Mouse (Mus musculus): ENCODE measurements around the gene Tnfaip8l2. TPM values are rescaled to one million over a fixed set of nuclear protein-coding genes. Genes with fewer than 3 reads are reported as not detected.

Tnfaip8l2 gene
- total RNA-seq (2014; rRNA removed; ENCODE audit: low replicate concordance) = 0.27 and 5.4 TPM in 2 replicates
- 2.7 and 2.8 TPM in 2 replicates for polyA plus RNA-seq (2015; fragmentation: Nextera tagmentation; extraction: Ambion mirVana)

DNA sequence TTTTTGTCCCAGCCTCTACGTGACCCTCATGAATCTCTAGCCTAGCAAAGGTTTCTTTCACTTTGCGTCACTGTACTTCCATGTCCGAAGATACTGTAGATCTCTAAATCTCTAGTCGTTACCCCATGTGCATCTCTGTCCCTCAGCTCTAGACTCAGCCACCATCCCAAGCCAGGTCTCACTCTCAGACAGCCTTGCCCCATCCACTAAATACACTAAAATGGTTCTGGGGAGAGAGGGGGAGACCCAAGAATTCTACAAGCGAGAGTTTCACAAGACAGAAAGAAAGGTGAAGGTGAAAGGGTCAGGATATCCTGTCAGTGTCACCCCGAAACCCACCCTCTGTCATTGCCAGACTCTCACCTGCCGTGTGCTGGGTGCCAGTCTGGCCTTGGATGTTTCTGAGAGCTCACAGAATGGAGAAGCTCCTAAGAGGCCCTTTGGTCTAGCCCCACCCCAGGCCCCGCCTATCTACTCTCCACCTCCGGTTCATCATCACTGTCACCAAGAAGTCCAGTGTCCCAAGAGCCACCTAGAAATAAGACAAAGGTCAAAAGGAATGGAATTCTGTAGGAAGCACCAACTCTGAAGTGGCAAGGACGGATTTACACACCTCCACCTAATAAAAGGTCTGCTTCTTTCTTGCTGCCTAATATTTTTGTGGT, at the start of gene Tnfaip8l2:
Gene Tnfaip8l2, minus strand, starts transcription at position 409 of the 665 bp plus-strand sequence.
- H3K27ac ChIP-seq (ENCODE audit: low read depth) = peak within 1 kb of the TSS; percentile 48; the same call in 1 of the 2 replicates

DNA sequence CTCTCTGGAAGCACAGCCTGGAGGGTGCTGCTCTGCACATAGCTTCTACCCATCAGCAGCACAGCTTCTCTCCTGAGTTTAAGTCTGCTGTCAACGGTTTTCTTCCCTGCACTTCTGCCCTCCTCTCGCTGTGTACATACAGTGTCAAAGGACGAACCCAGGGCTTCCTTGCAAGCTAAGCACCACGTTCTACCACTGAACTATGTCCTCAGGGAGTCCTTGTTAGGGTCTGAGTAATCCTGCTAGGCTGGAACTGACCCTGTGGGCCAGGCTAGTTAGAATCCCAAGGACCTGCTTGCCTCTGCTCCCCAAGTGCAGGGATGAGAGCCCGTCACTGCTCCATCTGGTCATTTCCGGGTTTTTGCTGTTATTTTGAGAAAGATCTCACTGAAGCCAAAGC, 44.7 kb upstream of the Tnfaip8l2 start:
- WGBS = 85% methylated on average over 6 of the region's 6 CpGs
- Histone ChIP-seq H3K4me2 (ENCODE audit: low read depth, low read length) (no peak overlapping the region), H3K27me3 (ENCODE audit: control insufficient read depth, insufficient read depth, low read length) (no peaks in the 10 kb centered on the region), H3K36me3 (replicated peaks; ENCODE audit: control insufficient read depth, insufficient read depth, low read length) (peaks cover 76% of the 10 kb centered on the region), H3K27ac (ENCODE audit: low read depth) (no peak overlapping the region), H3K9ac (replicated peaks; ENCODE audit: low read depth, low read length) (no peak overlapping the region), H3K4me3 (ENCODE audit: low read depth, low read length) (no peak overlapping the region), H3K4me1 (ENCODE audit: control insufficient read depth, insufficient read depth) (no peaks in the 10 kb centered on the region), H3K9me3 (replicated peaks; ENCODE audit: control insufficient read depth, low read length) (no peaks in the 10 kb centered on the region)
- ATAC-seq (ENCODE audit: insufficient read depth, low read depth) = no peak
- DNase-seq (ENCODE audit: low spot score) = no peak
- TF ChIP-seq CTCF (IDR thresholded peaks at IDR 0.05; ENCODE audit: low read depth) (no peak), EP300 (IDR thresholded peaks at IDR 0.05; ENCODE audit: low read depth) (no peak)

More for the DNA sequence above, at the start of gene Tnfaip8l2:
- Histone ChIP-seq H3K27me3 (ENCODE audit: control insufficient read depth, insufficient read depth, low read length) (no peaks in the 10 kb centered on the region), H3K36me3 (replicated peaks; ENCODE audit: control insufficient read depth, insufficient read depth, low read length) (no peaks in the 10 kb centered on the region), H3K4me2 (ENCODE audit: low read depth, low read length) (peak within 1 kb of the TSS; percentile 31; the same call in 1 of the 2 replicates), H3K4me1 (ENCODE audit: control insufficient read depth, insufficient read depth) (no peaks in the 10 kb centered on the region), H3K9me3 (replicated peaks; ENCODE audit: control insufficient read depth, low read length) (no peaks in the 10 kb centered on the region), H3K4me3 (ENCODE audit: low read depth, low read length) (no peak within 1 kb of the TSS; the same call in 1 of the 2 replicates), H3K9ac (replicated peaks; ENCODE audit: low read depth, low read length) (no peak within 1 kb of the TSS)
- DNase-seq (ENCODE audit: low spot score) = no peak
- 0 out of 2 replicates have a peak, but pooled peaks have one; percentile 22 for ATAC-seq (ENCODE audit: insufficient read depth, low read depth)
- no peak for TF ChIP-seq EP300 (IDR thresholded peaks at IDR 0.05; ENCODE audit: low read depth)
- no peak for TF ChIP-seq CTCF (IDR thresholded peaks at IDR 0.05; ENCODE audit: low read depth)
- 76% methylated on average over 10 of the region's 10 CpGs for WGBS

DNA sequence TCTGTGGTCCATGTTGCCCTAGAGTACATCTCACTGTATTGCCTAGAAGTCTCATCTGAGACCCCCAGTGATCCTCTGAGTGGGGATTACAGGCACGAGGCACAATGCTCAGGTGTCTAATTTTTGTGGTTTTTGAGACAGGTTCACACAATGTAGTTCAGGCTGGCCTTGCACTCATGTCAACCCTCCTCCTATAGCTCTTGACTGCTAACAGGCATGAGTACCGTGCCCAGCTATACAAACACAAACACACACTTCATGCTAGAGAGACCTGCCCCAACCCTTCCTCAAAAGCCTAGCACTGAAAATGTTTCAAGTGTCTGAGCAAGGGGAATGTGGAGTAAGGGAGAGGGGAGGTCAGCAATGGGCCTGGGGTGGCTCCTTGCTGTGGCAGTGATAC, 43.9 kb upstream of the Tnfaip8l2 start:
- Histone ChIP-seq H3K4me2 (ENCODE audit: low read depth, low read length) (no peak overlapping the region), H3K4me1 (ENCODE audit: control insufficient read depth, insufficient read depth) (no peaks in the 10 kb centered on the region), H3K27me3 (ENCODE audit: control insufficient read depth, insufficient read depth, low read length) (no peaks in the 10 kb centered on the region), H3K36me3 (replicated peaks; ENCODE audit: control insufficient read depth, insufficient read depth, low read length) (peaks cover 69% of the 10 kb centered on the region), H3K9me3 (replicated peaks; ENCODE audit: control insufficient read depth, low read length) (no peaks in the 10 kb centered on the region), H3K27ac (ENCODE audit: low read depth) (no peak overlapping the region), H3K4me3 (ENCODE audit: low read depth, low read length) (no peak overlapping the region), H3K9ac (replicated peaks; ENCODE audit: low read depth, low read length) (no peak overlapping the region)
- no peak for TF ChIP-seq EP300 (IDR thresholded peaks at IDR 0.05; ENCODE audit: low read depth)
- DNase-seq (ENCODE audit: low spot score) (no peak), ATAC-seq (ENCODE audit: insufficient read depth, low read depth) (no peak)
- WGBS = 93% methylated on average over 2 of the region's 2 CpGs

DNA sequence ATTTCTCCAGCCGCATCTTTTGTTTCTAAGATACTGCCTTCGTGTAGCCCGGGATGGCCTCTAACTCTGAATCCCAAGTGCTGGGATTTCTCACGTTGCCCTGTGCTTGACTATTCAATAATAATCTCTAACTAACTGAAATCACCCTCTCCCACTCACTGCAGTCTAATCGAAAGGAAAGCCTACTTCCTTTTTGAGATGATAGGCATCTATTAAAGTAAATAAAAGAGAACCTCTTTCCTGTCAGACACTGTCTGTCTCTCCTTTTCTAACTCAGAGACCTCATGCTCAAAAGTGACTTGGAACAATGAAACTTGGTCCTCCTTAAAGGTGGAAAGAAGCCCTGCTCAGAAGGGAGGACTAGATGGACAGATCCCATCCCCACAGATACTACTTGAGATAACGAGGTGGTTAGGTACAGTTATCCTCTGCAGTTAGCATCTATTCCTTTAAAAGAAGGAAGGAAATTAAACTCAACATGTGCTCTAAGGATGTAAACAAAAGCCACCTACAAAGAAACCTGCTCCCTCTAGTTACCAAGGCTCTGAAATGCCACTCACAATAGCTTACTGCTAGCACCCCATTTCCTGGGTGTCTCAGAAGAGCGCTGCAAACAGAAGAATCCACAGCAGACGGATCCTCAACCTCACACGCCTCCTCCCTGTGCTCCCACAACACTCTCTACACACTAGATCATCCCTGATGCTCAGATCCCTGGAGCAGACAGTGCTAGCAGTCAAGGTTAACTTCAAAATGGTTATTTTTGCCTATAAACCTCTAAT, 42.8 kb upstream of the Tnfaip8l2 start:
- Histone ChIP-seq H3K9ac (replicated peaks; ENCODE audit: low read depth, low read length) (no peak overlapping the region), H3K4me2 (ENCODE audit: low read depth, low read length) (no peak overlapping the region), H3K36me3 (replicated peaks; ENCODE audit: control insufficient read depth, insufficient read depth, low read length) (peaks cover 64% of the 10 kb centered on the region), H3K4me1 (ENCODE audit: control insufficient read depth, insufficient read depth) (no peaks in the 10 kb centered on the region), H3K4me3 (ENCODE audit: low read depth, low read length) (no peak overlapping the region), H3K27me3 (ENCODE audit: control insufficient read depth, insufficient read depth, low read length) (no peaks in the 10 kb centered on the region), H3K9me3 (replicated peaks; ENCODE audit: control insufficient read depth, low read length) (no peaks in the 10 kb centered on the region), H3K27ac (ENCODE audit: low read depth) (no peak overlapping the region)
- TF ChIP-seq CTCF (IDR thresholded peaks at IDR 0.05; ENCODE audit: low read depth) (no peak), EP300 (IDR thresholded peaks at IDR 0.05; ENCODE audit: low read depth) (no peak)
- no peak for ATAC-seq (ENCODE audit: insufficient read depth, low read depth)
- no peak for DNase-seq (ENCODE audit: low spot score)
- WGBS = 83% methylated on average over 9 of the region's 9 CpGs

DNA sequence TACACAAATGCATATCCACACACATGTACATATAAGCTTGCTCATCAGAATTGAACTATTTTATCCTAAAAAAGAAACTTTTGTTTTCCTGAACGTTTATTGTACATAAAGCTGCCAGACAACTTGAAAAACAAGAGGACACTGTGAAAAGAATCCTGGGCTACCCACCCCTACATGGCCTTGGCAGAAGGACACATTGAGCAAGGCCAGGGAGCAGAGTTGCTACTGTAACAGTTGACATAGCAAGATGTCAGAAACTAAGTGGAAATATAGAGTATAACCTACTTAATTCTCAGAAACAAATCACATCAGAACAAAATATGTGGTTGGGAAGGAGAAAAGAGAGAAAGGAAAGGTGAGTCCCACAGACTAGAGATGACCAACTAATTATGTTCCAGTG, 39.7 kb upstream of the Tnfaip8l2 start:
- no peaks in the 10 kb centered on the region for H3K27me3 ChIP-seq (ENCODE audit: control insufficient read depth, insufficient read depth, low read length)
- ATAC-seq (ENCODE audit: insufficient read depth, low read depth) (no peak), DNase-seq (ENCODE audit: low spot score) (no peak)
- no peak for TF ChIP-seq EP300 (IDR thresholded peaks at IDR 0.05; ENCODE audit: low read depth)
- TF ChIP-seq CTCF (IDR thresholded peaks at IDR 0.05; ENCODE audit: low read depth) = no peak
- H3K9me3 ChIP-seq (replicated peaks; ENCODE audit: control insufficient read depth, low read length) = no peaks in the 10 kb centered on the region
- H3K9ac ChIP-seq (replicated peaks; ENCODE audit: low read depth, low read length) = no peak overlapping the region
- WGBS = 39% methylated on average over 1 of the region's 1 CpGs
- H3K4me1 ChIP-seq (ENCODE audit: control insufficient read depth, insufficient read depth) = no peaks in the 10 kb centered on the region
- peaks cover 33% of the 10 kb centered on the region for H3K36me3 ChIP-seq (replicated peaks; ENCODE audit: control insufficient read depth, insufficient read depth, low read length)
- no peak overlapping the region for H3K27ac ChIP-seq (ENCODE audit: low read depth)
- no peak overlapping the region for H3K4me3 ChIP-seq (ENCODE audit: low read depth, low read length)
- H3K4me2 ChIP-seq (ENCODE audit: low read depth, low read length) = no peak overlapping the region

Measured in heart, postnatal 0 days (tissue).